Mouse (Mus musculus) retina, adult 2 months (tissue): ENCODE measurements around the gene Nf1.
"Not testable (repeated sequence)": the region's sequence is repeated elsewhere in the genome, so short reads cannot be mapped to it uniquely, and the experiment has no call there.

ENCODE experiments used
- DNase-seq: peaks from one replicate; pipeline ENCODE4 v3.0.0-alpha.2; 2012; ENCODE audit warnings: low read depth, low spot score

Nf1 gene

GRCm38 (mm10) chr11:79339234-79339807 lies at the start of gene Nf1:
Gene Nf1, plus strand, starts transcription at chr11:79339693.
- DNase-seq = peak; percentile 91

DNA sequence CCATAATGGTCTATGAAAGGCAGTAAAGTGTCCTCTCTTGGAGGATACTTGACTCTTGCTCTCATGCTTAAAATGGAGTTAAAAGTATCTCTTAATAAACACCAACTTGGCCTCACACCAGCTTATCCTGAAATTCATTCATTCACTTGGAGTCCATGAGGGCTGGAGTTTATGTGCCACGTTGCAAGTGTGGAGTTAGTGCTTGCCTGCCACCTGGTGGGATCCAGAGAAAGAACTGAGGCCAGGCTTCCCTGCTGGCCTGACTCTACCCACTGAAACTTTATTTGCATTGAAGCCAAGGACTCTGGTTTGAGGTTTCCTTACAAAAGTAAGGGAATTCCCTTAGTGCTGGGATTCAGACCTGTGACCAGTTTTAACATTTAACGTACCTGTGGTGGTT lies 49.0 kb upstream of the Nf1 start:
- peak; percentile 25 for DNase-seq

DNA sequence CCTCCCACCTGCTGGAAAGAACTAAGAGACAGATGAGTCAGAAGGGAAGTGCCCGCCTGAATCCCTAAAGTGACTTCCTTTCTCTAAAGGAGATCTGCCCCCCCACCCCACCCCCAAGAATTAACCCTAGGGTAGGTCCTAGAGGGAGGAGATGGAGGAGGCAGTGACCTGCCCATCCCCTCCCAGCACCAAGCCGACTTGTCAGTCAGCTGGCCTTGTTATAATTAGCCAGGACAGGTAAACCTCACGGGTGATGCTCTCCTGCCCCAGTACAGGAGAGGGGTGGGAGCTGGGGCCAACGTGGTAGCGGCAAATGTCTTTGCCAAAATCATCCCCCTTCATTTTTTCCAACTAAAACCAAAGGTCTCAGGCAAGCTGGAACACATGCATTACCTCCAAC lies 47.8 kb upstream of the Nf1 start:
- no peak for DNase-seq

GRCm38 (mm10) chr11:79292130-79292529 lies 47.4 kb upstream of the Nf1 start:
- no peak for DNase-seq

- DNase-seq = no peak
Observed at GRCm38 (mm10) chr11:79293025-79293424, 46.5 kb upstream of the Nf1 start.

DNA sequence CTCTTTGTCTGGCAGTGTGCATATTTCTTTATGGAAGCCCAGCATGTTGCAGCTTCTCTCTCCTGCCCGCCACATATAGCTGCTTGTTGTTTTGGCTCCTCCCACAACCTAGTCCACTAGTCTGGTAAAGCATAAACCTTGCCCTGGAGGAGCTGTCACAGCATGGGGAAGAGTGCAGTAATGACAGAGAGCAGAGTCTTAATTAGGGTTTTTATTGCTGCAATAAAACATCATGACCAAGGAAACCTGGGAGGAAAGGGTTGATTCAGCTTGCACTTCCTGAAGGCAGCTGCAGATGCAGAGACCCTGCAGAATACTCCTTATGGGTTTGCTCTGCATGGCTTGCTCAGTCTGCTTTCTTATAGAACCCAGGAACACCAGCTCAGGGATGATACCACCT lies 45.5 kb upstream of the Nf1 start:
- no peak for DNase-seq

DNA sequence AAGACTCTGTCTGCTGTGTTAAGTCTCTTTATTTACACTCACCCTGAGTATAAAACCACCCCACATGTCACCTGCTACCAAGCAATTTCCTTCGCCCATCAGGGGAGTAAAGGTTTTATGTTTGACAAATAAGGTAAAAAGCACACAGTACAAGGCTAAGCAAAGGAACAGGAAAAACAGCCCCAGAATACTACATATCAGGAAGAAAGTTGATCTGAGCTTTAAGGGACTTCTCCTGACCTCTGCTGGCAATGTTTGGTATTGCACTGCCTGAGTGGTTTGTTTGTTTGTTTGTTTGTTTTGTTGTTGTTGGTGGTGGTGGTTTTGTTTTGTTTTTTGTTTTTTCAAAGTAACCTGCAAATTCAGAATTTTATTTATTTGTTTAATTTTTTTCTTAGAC lies 43.3 kb upstream of the Nf1 start:
- DNase-seq = peak; percentile 50

DNA sequence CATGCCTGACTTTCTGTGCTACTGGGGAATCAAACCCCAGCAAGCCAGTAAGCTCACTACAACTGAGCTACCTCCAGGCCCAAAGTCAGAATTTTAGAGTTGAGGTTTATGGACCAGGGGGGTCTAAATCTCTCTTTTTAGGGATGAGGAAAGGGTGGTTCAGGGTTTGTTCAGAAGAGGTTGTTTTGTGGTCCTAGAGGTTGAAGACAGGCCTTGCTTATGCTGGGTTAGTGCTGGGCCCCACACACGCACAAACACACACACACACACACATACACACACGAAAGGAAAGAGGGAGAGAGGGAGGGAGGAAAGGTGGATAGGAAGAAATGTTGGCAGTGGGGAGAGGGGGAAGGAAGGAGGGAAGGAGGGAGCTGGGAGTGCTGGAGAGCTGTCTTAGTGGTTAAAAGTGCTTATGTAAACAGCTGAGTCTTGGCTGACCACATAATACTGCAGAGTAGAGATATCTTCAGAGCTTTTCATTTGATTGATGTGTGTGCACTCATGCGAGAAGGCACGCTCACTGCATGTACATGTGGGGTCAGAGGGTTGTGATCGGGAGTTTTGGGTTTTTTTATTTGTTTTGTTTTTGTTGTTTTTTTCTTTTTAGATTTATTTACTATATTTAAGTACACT lies 42.5 kb upstream of the Nf1 start, which contains the start of gene Gm9964:
Gene Gm9964 (minus strand): TSS at position 51 of the 636 bp plus-strand sequence.
- no peak for DNase-seq

GRCm38 (mm10) chr11:79299719-79300431 lies 39.6 kb upstream of the Nf1 start:
- DNase-seq = no peak

DNA sequence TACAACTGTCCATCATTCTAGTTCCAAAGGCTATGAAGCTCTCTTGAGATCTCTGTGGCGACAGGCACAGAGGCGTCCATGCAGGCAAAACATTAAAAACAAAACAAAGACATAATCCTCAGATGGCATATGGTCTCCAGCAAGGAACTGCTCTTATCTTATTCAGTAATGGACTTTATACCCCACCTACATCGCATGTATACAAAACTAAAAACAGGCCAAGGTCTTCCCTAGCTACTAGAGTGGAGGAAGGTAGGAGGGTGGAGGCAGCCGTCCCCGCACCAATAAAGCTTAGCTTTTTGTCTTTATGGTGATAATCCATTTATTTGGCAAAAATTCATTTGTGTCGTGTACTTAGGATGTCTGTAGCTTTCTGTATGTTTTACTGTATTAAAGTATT lies 36.4 kb upstream of the Nf1 start:
- DNase-seq = no peak

- not testable (repeated sequence) for DNase-seq
Observed at GRCm38 (mm10) chr11:79304245-79304644, 35.2 kb upstream of the Nf1 start.

DNA sequence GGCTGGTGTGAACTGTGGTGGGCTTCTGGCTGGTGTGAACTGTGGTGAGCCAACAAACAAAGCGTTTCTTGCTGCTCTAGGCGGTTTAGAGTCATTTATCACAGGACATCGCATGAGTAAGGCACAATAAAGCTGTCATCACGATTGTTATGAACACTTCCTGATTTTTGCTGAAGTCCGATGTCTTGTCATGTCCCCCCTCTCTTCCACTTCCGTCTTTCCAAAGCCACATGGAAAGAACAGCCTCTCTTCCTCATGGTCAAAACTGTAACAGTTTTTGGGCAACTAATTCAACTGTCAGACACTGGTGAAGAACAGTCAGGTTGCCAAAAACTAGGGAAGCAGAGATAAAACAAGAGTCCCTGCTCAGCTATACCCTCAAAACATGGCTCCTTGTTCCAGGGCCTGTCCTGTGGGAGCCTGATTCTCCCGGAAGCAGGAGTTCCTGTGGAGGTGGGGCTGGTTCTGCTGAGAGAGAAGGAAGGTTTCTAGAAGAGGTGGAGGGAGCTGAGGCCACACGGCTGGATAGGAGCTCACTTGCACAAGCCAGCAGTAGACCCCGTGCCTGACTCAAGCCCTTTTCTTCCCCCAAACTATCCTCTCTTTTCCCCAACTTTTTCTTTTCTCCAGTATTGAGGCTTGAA lies 33.7 kb upstream of the Nf1 start:
- no peak for DNase-seq

GRCm38 (mm10) chr11:79306510-79306909 lies 33.0 kb upstream of the Nf1 start:
- no peak for DNase-seq

GRCm38 (mm10) chr11:79306996-79307395 lies 32.5 kb upstream of the Nf1 start:
- no peak for DNase-seq

GRCm38 (mm10) chr11:79307560-79308200 lies 31.8 kb upstream of the Nf1 start:
- no peak for DNase-seq

DNA sequence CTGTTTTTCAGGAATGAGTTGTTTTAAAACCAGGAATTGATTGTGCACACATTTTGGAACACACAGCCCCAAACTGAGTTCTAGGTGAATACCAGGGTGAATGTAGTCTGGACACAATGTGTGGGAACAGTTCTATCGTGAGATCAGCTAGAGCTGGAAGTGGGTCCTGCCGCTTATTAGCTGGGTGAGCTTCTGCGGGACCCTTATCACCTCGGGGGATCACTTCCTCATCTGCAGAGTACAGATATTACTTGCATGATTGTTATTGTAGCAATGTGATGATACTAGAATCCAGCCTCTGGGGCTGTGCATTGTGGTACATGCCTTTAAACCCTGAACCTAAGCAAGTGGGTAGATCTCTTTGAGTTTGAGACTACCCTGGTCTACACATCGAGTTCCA lies 29.0 kb upstream of the Nf1 start:
- DNase-seq = no peak

- DNase-seq = no peak
Observed at GRCm38 (mm10) chr11:79316807-79317345, 22.6 kb upstream of the Nf1 start.

- DNase-seq = no peak
Observed at GRCm38 (mm10) chr11:79319807-79320206, 19.7 kb upstream of the Nf1 start.

DNA sequence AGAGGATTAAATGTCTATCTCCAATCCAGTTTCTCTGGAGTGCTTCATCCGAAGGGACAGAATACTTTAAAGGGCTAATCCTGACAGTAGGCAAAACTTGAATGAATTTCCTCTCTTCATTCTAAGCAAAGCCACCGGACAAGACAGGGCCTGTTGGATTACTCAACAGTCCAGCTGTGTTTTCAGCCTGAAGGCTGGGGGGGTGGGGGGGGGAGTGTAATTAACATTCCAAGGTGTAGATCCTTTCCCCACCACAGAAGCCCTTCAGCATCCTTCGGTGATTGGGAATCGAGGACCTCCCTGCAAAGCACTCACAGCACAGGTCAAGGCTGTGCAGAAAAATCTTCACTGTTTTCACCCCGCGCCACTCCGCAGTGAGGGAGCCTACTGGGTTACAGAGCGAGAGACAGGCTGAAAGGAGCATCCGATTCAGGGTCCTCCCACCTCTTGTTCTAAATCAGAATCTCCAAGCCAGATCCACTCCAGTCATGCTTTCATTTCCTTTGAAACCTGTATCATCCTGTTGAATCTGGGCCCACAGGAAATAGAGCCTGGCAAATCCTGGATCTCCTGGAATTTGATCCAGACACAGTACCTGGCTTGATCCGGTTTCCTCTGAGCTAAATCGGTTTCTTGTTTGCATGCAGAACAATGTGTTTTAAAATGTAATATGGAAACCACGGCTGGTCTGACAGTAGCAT lies 15.4 kb upstream of the Nf1 start:
- no peak for DNase-seq

GRCm38 (mm10) chr11:79325663-79326062 lies 13.8 kb upstream of the Nf1 start:
- DNase-seq = no peak

DNA sequence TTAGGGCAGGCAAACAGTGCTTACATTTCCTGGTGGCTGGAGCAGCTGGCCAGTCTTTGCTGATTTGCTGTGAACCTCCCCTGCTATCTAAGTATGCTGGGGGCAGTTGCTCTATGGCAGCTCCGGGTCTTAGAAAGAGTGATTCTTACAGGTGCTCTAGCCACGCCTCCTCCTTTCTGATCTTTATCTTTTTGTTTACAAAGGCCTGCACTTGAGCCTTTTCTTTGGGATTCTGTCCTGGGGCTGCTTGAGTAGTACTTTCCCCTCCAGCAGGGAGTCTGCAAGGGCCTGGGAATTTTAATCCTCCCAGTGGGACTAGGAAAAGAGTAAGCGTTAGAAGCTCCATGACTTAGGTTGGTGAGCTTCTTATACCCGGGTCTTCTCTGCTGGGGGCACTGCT lies 12.4 kb upstream of the Nf1 start:
- DNase-seq = no peak
